Mouse (Mus musculus) spleen, adult 2 months (tissue): ENCODE data around the gene Isca1. TPM values are rescaled to one million over a fixed set of nuclear protein-coding genes. Genes with fewer than 3 reads are reported as not detected.
"Not testable (repeated sequence)": the region's sequence is repeated elsewhere in the genome, so short reads cannot be mapped to it uniquely, and the experiment has no call there.

Experiments used
- DNase-seq, 2 experiments: peaks; one replicate each; pipeline versions ENCODE4 v3.0.0 to v3.0.0-alpha.2; 2012 to 2021; ENCODE audit warnings: low spot score in 2 of 2, low read depth in 1 of 2
- H3K27ac ChIP-seq: fragments of 200-500 bp; 2 replicates; pipeline ENCODE4 v1.5.1; 2012; ENCODE audit warnings: low read length, inconsistent platforms; ENCODE audit not compliant: insufficient read depth
- H3K27me3 ChIP-seq: fragments of 200-500 bp; 2 replicates; pipeline ENCODE4 v1.6.1; 2012; ENCODE audit warnings: mild to moderate bottlenecking, moderate library complexity, low read length, inconsistent platforms; ENCODE audit not compliant: control insufficient read depth, insufficient read depth
- H3K36me3 ChIP-seq: fragments of 200-500 bp; 2 replicates; pipeline ENCODE4 v1.6.1; 2012; ENCODE audit warnings: mild to moderate bottlenecking, low read length, inconsistent platforms; ENCODE audit not compliant: control insufficient read depth, insufficient read depth
- H3K4me1 ChIP-seq: fragments of 200-500 bp; 2 replicates; pipeline ENCODE4 v1.6.1; 2011; ENCODE audit warnings: inconsistent platforms; ENCODE audit not compliant: control insufficient read depth, insufficient read depth, insufficient read length
- H3K4me3 ChIP-seq: fragments of 200-500 bp; 2 replicates; pipeline ENCODE4 v1.5.1; 2011; ENCODE audit warnings: mild to moderate bottlenecking, inconsistent platforms; ENCODE audit not compliant: insufficient read depth, insufficient read length; ENCODE audit errors: extremely low read depth
- CTCF ChIP-seq: fragments of 200-500 bp; IDR thresholded peaks from 2 replicates; pipeline ENCODE4 v1.5.1; 2011; ENCODE audit warnings: mild to moderate bottlenecking, inconsistent platforms; ENCODE audit not compliant: insufficient read depth, insufficient read length, insufficient replicate concordance; ENCODE audit errors: extremely low read depth
- POLR2A ChIP-seq: fragments of 200-500 bp; IDR thresholded peaks from 2 replicates; pipeline ENCODE4 v1.6.1; 2011; ENCODE audit warnings: low read depth, low read length, inconsistent platforms
- WGBS: fragments of 180-500 bp; shearing (Covaris S2); methylation state at CpG from one replicate; pipeline ENCODE4 v1.1.7; 2018; 5-methylcytosine and 5-hydroxymethylcytosine counted together
- polyA plus RNA-seq: library from polyadenylated mRNA; depleted of rRNA; stranded (reverse); fragments of >200 nt; gene quantifications from 2 replicates; pipeline ENCODE4 v1.2.3, GENCODE M21; 2012

Isca1 gene
- polyA plus RNA-seq, 1 experiment, result 112 TPM

DNA sequence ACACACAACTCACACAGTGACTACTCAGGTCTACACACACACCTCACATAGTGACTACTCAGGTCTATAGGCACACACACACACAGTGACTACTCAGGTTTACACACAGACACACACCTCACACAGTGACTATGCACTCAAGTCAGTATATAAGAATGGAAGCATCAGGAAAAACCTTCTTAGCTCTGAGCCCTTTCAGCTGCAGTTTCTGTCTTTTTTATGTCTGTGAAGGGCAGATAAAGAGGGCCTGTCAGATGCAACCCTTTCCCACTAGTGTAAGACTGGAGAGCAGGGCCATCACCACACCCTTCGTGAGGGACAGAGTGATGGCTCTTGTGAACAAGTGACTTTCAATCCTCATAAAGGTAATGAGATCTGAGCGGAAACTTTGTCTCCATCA, 31.2 kb downstream of the Isca1 start:
- 86% methylated on average over 2 of the region's 2 CpGs for WGBS
- Histone ChIP-seq H3K4me3 (no peak overlapping the region), H3K27ac (no peak overlapping the region; the same call in 1 of the 2 replicates), H3K27me3 (no peaks in the 10 kb centered on the region), H3K36me3 (no peaks in the 10 kb centered on the region), H3K4me1 (no peaks in the 10 kb centered on the region)
- TF ChIP-seq POLR2A (no peak), CTCF (no peak)
- no peak for DNase-seq

GRCm38 (mm10) chr13:59735190-59735589, 34.4 kb downstream of the Isca1 start:
- no peak overlapping the region for H3K27ac ChIP-seq
- no peaks in the 10 kb centered on the region for H3K4me1 ChIP-seq
- TF ChIP-seq CTCF, result no peak
- TF ChIP-seq POLR2A, result no peak
- no peaks in the 10 kb centered on the region for H3K36me3 ChIP-seq
- no peak overlapping the region for H3K4me3 ChIP-seq
- DNase-seq, result no peak
- H3K27me3 ChIP-seq, result no peaks in the 10 kb centered on the region
- 28% methylated on average over 3 of the region's 3 CpGs for WGBS

DNA sequence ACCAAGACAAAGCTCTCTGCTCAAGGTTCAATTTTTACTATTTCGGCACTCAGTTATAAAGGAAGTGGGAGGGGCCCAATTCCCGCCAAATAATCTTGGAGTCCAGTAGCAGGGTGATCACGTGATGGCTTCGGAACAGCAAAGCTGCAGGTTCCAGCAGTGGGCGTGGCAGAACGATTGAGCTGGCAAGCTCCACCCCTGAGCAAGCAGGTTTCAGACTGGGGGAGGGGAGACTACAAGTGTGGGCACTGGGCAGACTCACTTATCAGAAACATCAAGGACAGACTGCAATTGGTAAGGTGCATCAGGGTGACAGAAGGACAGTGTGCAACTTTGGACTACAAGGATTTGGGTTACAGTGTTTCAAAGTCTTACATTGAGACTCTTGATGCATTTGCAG, 35.3 kb downstream of the Isca1 start:
- WGBS, result 38% methylated on average over 6 of the region's 6 CpGs
- not testable (repeated sequence) for H3K4me1 ChIP-seq, H3K36me3 ChIP-seq, H3K27me3 ChIP-seq, DNase-seq, H3K4me3 ChIP-seq, H3K27ac ChIP-seq

GRCm38 (mm10) chr13:59733936-59734335, 35.7 kb downstream of the Isca1 start:
- TF ChIP-seq CTCF (no peak), POLR2A (no peak)
- Histone ChIP-seq H3K27ac (no peak overlapping the region), H3K27me3 (no peaks in the 10 kb centered on the region), H3K36me3 (no peaks in the 10 kb centered on the region), H3K4me3 (no peak overlapping the region), H3K4me1 (no peaks in the 10 kb centered on the region)
- 83% methylated on average over 4 of the region's 4 CpGs for WGBS
- no peak for DNase-seq

GRCm38 (mm10) chr13:59731652-59732051, 38.0 kb downstream of the Isca1 start, which contains the start of gene Spata31d1d:
Spata31d1d (minus strand) TSS chr13:59731752.
- DNase-seq, result no peak
- H3K27me3 ChIP-seq, result no peaks in the 10 kb centered on the region
- H3K4me3 ChIP-seq, result no peak within 1 kb of the TSS
- WGBS, result 78% methylated on average over 7 of the region's 7 CpGs
- no peak for TF ChIP-seq POLR2A
- no peak for TF ChIP-seq CTCF
- H3K4me1 ChIP-seq, result no peaks in the 10 kb centered on the region
- H3K36me3 ChIP-seq, result no peaks in the 10 kb centered on the region
- H3K27ac ChIP-seq, result no peak within 1 kb of the TSS

DNA sequence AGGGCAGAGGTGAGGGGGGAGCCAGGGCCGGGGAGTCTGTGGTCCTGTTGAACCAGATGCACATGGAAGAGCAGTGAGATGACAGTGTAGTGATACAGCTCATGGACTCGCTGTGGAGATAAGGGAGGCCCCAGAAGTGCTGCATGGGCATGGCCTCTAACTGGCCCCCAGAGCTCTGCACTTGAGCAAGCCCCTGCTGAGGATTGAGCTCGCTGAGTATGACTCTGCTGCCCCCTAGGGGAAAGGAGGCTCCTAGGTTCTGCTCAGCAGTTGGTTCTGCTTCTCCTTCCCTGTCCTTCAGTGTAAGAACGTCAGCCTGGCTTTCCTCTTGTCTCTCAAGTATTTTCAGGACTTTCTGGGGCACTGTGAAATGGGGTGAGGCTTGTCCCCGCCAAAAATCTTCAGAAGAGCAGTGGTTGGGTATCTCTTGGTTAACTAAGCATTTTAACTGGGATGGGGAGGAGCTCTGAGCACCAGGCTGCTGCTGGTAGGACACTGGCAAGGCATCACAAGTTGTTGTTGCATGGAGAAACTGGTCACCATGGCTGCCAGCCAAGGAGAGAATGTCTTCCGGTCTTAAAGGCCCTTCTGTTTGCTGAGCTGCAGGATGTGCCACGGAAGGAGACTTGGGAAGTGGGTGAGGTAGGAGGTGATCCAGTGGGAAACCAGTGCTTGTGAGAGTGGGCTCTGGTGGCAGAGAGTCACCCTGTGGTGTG, 41.1 kb downstream of the Isca1 start:
- 24% methylated on average over 7 of the region's 7 CpGs for WGBS
- Histone ChIP-seq H3K4me1 (no peaks in the 10 kb centered on the region), H3K4me3 (no peak overlapping the region), H3K27ac (no peak overlapping the region), H3K27me3 (no peaks in the 10 kb centered on the region), H3K36me3 (no peaks in the 10 kb centered on the region)
- TF ChIP-seq POLR2A (no peak), CTCF (peak; percentile 93)
- peak; percentile 57 to 76 for DNase-seq

DNA sequence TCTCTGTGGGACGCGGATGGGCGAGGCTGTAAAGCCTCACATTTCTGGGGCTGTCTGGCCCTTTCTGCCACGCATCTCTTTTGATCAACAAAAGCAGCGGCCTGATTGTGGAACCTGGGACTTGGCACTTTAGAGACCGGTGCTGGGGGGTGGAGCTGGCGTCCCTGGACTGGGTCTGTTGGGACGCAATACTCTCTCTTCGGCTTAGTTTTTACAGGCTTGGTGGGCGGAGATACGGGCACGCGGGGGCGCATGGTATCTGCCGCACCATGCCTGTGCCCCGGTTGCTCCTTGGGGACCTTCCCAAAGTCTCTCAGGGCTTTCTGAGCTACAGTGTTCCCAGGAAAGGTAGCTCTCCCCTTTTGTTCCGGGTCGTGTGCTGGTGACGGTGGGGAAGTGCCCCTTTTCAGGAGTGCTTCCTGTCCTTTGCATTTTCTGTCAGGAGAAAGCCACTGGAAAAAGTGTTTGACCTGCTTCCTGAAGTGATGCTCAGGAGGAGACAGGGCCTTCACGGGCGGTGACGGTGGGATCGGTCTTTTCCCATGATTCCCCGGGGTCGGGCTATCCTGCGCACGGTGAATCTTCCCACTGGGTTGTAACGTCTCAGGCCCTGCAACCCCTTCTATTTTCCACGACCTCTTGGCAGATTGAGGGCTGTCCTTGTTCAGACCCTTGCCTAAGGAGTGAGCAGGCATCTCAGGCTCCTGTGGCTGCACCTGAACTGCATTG, 43.3 kb downstream of the Isca1 start:
- DNase-seq, result no peak
- 44% methylated on average over 29 of the region's 29 CpGs for WGBS
- Histone ChIP-seq H3K27ac (no peak overlapping the region), H3K27me3 (no peaks in the 10 kb centered on the region), H3K4me1 (no peaks in the 10 kb centered on the region), H3K36me3 (no peaks in the 10 kb centered on the region), H3K4me3 (no peak overlapping the region)
- TF ChIP-seq CTCF (no peak), POLR2A (no peak)

- H3K4me1 ChIP-seq, DNase-seq, H3K27me3 ChIP-seq, H3K27ac ChIP-seq, H3K36me3 ChIP-seq, H3K4me3 ChIP-seq: not testable (repeated sequence)
- whole genome bisulfite sequencing, result 84% methylated on average over 1 of the region's 1 CpGs
These were observed 47.5 kb downstream of the Isca1 start for GRCm38 (mm10) chr13:59722089-59722488.
